Mouse (Mus musculus): ENCODE data around the gene Slc5a5. TPM values are rescaled to one million over a fixed set of nuclear protein-coding genes. Genes with fewer than 3 reads are reported as not detected.

The Slc5a5 gene
- total and polyA plus RNA-seq, 3 experiments: 0.28 TPM; not detected in 2

DNA sequence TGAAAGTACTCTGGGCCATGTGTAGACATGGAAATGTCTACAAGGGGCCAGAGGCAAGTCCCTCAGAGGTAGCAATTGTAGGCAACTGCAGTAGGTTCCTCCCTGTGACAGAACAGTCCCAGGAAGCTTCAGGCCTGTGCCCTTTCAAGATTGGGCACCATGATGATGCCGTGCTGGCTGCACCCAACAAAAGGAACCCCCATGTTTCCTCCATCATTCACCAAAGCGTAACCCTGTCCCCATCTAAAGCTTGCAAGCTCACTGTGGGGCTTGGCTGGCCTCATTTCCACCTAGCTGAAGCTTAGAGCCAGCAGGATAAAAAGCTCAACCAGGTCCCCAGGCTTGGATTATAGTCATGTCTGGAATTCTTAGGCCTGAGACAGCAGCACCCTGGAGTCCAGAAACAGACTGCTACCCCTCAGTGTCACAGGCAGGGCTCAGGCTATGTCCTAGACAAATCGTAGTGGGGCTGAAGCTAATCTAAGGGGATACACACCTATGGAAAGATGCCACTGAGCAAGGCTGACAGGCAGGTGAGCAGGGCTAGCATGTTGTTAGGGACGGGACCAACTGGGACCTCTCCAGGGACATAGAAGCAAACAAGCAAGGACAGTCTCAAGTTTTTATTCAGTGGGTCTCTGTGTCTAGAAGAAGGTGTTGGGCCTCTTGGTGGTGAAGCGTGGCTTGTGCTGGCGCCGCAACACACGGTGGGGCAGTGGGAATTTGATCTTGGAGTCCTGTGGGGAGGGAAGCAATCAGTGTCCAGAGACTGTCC, 2.4 kb upstream of the Slc5a5 start:
- no peak for TF ChIP-seq CTCF (IDR thresholded peaks at IDR 0.05; ENCODE audit: low read depth, low read length)
- no peak for TF ChIP-seq TAL1 (conservative IDR thresholded peaks at IDR 0.05; ENCODE audit: low read depth, low read length)
- TF ChIP-seq GATA1 (IDR thresholded peaks at IDR 0.05; ENCODE audit: borderline replicate concordance, low read length): no peak
- no peak; the same call in 1 of the 2 replicates for TF ChIP-seq POLR2AphosphoS5 (IDR thresholded peaks at IDR 0.05; ENCODE audit: insufficient replicate concordance, low read depth, low read length)
- no peak for TF ChIP-seq GATA2 (IDR thresholded peaks at IDR 0.05; ENCODE audit: borderline replicate concordance, low read depth, low read length)
- DNase-seq (ENCODE audit: low spot score): no peak
- H3K27me3 ChIP-seq (ENCODE audit: insufficient read depth, low read length): peaks cover 3% of the 10 kb centered on the region; the same call in 1 of the 2 replicates
- H3K4me1 ChIP-seq (ENCODE audit: insufficient read depth, low read depth, low read length): peaks cover 42% of the 10 kb centered on the region
- peak overlapping the region; percentile 97; the same call in 1 of the 2 replicates for H3K4me3 ChIP-seq (ENCODE audit: low read depth, low read length)
- H3K9me3 ChIP-seq (replicated peaks): peaks cover 28% of the 10 kb centered on the region
- no peak for ATAC-seq (ENCODE audit: extremely low read depth, insufficient number of reproducible peaks, low FRiP score, poor library complexity, severe bottlenecking)
- peaks cover 61% of the 10 kb centered on the region for H3K36me3 ChIP-seq (replicated peaks)

- H3K4me3 ChIP-seq (ENCODE audit: low read depth, low read length): no peak overlapping the region
- peaks cover 61% of the 10 kb centered on the region for H3K36me3 ChIP-seq (replicated peaks)
- peaks cover 40% of the 10 kb centered on the region for H3K4me1 ChIP-seq (ENCODE audit: insufficient read depth, low read depth, low read length)
- TF ChIP-seq TAL1 (conservative IDR thresholded peaks at IDR 0.05; ENCODE audit: low read depth, low read length): no peak
- TF ChIP-seq GATA1 (IDR thresholded peaks at IDR 0.05; ENCODE audit: borderline replicate concordance, low read length): no peak
- no peak for TF ChIP-seq CTCF (IDR thresholded peaks at IDR 0.05; ENCODE audit: low read depth, low read length)
- TF ChIP-seq GATA2 (IDR thresholded peaks at IDR 0.05; ENCODE audit: borderline replicate concordance, low read depth, low read length): no peak
- no peak; the same call in 1 of the 2 replicates for TF ChIP-seq POLR2AphosphoS5 (IDR thresholded peaks at IDR 0.05; ENCODE audit: insufficient replicate concordance, low read depth, low read length)
- peaks cover 28% of the 10 kb centered on the region for H3K9me3 ChIP-seq (replicated peaks)
- peaks cover 3% of the 10 kb centered on the region; the same call in 1 of the 2 replicates for H3K27me3 ChIP-seq (ENCODE audit: insufficient read depth, low read length)
- DNase-seq (ENCODE audit: low spot score) (no peak), ATAC-seq (ENCODE audit: extremely low read depth, insufficient number of reproducible peaks, low FRiP score, poor library complexity, severe bottlenecking) (no peak)
These were observed 1.8 kb upstream of the Slc5a5 start for GRCm38 (mm10) chr8:70894385-70894720.

DNA sequence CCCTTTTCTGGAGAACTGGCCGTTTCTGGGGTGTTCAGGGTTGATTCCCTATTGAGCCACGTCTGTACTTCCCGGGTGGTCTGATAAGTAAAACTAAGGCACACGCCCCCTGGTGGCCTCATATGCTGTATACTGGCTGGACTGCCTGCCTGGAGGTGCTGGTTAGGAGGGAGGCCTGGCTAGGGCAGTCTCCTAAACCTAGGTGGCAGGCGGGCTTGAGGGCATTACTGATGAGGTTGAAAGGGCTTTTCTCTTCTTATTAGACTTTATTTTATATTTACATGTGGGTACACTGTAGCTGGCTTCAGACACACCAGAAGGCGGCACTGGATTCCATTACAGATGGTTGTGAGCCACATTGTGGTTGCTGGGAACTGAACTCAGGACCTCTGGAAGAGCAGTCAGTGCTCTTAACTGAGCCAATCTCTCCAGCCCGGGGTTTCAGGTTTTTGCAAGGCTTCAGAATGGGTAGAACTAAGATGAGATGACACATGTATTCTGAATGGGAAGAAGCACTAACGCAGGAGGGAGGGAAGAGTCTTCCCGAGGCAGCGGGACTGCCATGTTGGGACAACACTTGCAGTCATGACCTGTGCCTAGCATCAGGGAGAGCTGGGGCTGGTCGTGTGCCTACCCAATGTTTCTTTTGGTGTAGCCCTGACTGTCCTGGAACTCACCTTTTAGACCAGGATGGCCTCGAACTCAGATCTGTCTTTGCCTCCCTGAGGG, 1.3 kb upstream of the Slc5a5 start:
- peak; percentile 71 for DNase-seq (ENCODE audit: low spot score)
- peaks cover 35% of the 10 kb centered on the region for H3K4me1 ChIP-seq (ENCODE audit: insufficient read depth, low read depth, low read length)
- no peak for ATAC-seq (ENCODE audit: extremely low read depth, insufficient number of reproducible peaks, low FRiP score, poor library complexity, severe bottlenecking)
- H3K27me3 ChIP-seq (ENCODE audit: insufficient read depth, low read length): peaks cover 3% of the 10 kb centered on the region; the same call in 1 of the 2 replicates
- peaks cover 63% of the 10 kb centered on the region for H3K36me3 ChIP-seq (replicated peaks)
- peaks cover 28% of the 10 kb centered on the region for H3K9me3 ChIP-seq (replicated peaks)
- H3K4me3 ChIP-seq (ENCODE audit: low read depth, low read length): no peak overlapping the region
- TF ChIP-seq CTCF (IDR thresholded peaks at IDR 0.05; ENCODE audit: low read depth, low read length): no peak
- no peak for TF ChIP-seq TAL1 (conservative IDR thresholded peaks at IDR 0.05; ENCODE audit: low read depth, low read length)
- TF ChIP-seq POLR2AphosphoS5 (IDR thresholded peaks at IDR 0.05; ENCODE audit: insufficient replicate concordance, low read depth, low read length): no peak; the same call in 1 of the 2 replicates
- no peak for TF ChIP-seq GATA1 (IDR thresholded peaks at IDR 0.05; ENCODE audit: borderline replicate concordance, low read length)
- TF ChIP-seq GATA2 (IDR thresholded peaks at IDR 0.05; ENCODE audit: borderline replicate concordance, low read depth, low read length): no peak

- ATAC-seq (ENCODE audit: extremely low read depth, insufficient number of reproducible peaks, low FRiP score, poor library complexity, severe bottlenecking): no peak
- Histone ChIP-seq H3K4me3 (ENCODE audit: low read depth, low read length) (no peak overlapping the region; the same call in 1 of the 2 replicates), H3K4me1 (ENCODE audit: insufficient read depth, low read depth, low read length) (peaks cover 28% of the 10 kb centered on the region), H3K27me3 (ENCODE audit: insufficient read depth, low read length) (peaks cover 3% of the 10 kb centered on the region; the same call in 1 of the 2 replicates), H3K9me3 (replicated peaks) (peaks cover 28% of the 10 kb centered on the region), H3K36me3 (replicated peaks) (peaks cover 63% of the 10 kb centered on the region)
- DNase-seq (ENCODE audit: low spot score): no peak
- peak; percentile 98 for TF ChIP-seq POLR2AphosphoS5 (IDR thresholded peaks at IDR 0.05; ENCODE audit: insufficient replicate concordance, low read depth, low read length)
- TF ChIP-seq CTCF (IDR thresholded peaks at IDR 0.05; ENCODE audit: low read depth, low read length): no peak
These were observed 519 bp upstream of the Slc5a5 start for GRCm38 (mm10) chr8:70892896-70893655.

- TF ChIP-seq TAL1 (conservative IDR thresholded peaks at IDR 0.05; ENCODE audit: low read depth, low read length) (no peak), CTCF (IDR thresholded peaks at IDR 0.05; ENCODE audit: low read depth, low read length) (no peak), GATA2 (IDR thresholded peaks at IDR 0.05; ENCODE audit: borderline replicate concordance, low read depth, low read length) (no peak), GATA1 (IDR thresholded peaks at IDR 0.05; ENCODE audit: borderline replicate concordance, low read length) (no peak), POLR2AphosphoS5 (IDR thresholded peaks at IDR 0.05; ENCODE audit: insufficient replicate concordance, low read depth, low read length) (no peak)
- no peak for DNase-seq (ENCODE audit: low spot score)
- Histone ChIP-seq H3K4me3 (ENCODE audit: low read depth, low read length) (no peak overlapping the region; the same call in 1 of the 2 replicates), H3K36me3 (replicated peaks) (peaks cover 60% of the 10 kb centered on the region), H3K9me3 (replicated peaks) (peaks cover 28% of the 10 kb centered on the region), H3K27me3 (ENCODE audit: insufficient read depth, low read length) (peaks cover 3% of the 10 kb centered on the region; the same call in 1 of the 2 replicates), H3K4me1 (ENCODE audit: insufficient read depth, low read depth, low read length) (peaks cover 31% of the 10 kb centered on the region)
- no peak for ATAC-seq (ENCODE audit: extremely low read depth, insufficient number of reproducible peaks, low FRiP score, poor library complexity, severe bottlenecking)
These were observed 1.2 kb downstream of the Slc5a5 start for GRCm38 (mm10) chr8:70891356-70891755.
